Mouse (Mus musculus): ENCODE measurements around the gene Npas3. TPM values are rescaled to one million over a fixed set of nuclear protein-coding genes. Genes with fewer than 3 reads are reported as not detected.

Npas3 gene
- polyA plus RNA-seq, 1 experiment: 0.01 TPM

DNA sequence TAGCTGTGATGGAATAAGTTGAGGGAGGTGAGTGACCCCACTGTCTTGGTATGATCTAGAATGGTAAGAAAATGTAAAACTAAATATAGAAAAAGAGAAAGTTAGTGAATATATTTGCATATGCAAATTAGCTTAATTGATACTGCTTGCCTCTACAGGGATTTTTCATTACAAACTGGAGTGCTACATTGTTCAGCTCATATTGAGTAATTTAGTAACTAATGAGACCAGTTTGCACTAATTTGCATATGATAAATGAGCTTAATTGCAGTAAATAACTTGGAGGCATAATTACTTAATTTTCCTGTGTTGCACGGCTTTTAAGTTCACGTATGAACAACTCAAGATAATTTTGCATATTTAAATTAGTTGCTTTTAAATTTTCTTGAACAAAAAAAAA lies 398.8 kb downstream of the Npas3 start:
- no peaks in the 10 kb centered on the region for H3K36me3 ChIP-seq (ENCODE audit: control insufficient read depth, insufficient read depth)
- H3ac ChIP-seq (ENCODE audit: control insufficient read depth, insufficient read length, low read depth): no peak overlapping the region
- H3K79me3 ChIP-seq (ENCODE audit: low read depth): no peaks in the 10 kb centered on the region
- no peaks in the 10 kb centered on the region for H3K79me2 ChIP-seq (ENCODE audit: control insufficient read depth, insufficient read depth)
- H3K4me3 ChIP-seq (ENCODE audit: insufficient read depth, poor library complexity, severe bottlenecking): no peak overlapping the region
- no peaks in the 10 kb centered on the region for H3K27me3 ChIP-seq (ENCODE audit: control insufficient read depth, insufficient read depth, insufficient read length)
- TF ChIP-seq MYOG (IDR thresholded peaks at IDR 0.05; ENCODE audit: control insufficient read depth, extremely low read depth, insufficient read length) (no peak), MYOD1 (IDR thresholded peaks at IDR 0.05; ENCODE audit: control insufficient read depth, insufficient read length, low read depth) (no peak), CTCF (IDR thresholded peaks at IDR 0.05; ENCODE audit: control insufficient read depth, insufficient read depth, insufficient read length) (no peak), USF1 (IDR thresholded peaks at IDR 0.05; ENCODE audit: low read depth) (no peak), CEBPB (IDR thresholded peaks at IDR 0.05; ENCODE audit: low read depth) (no peak)

DNA sequence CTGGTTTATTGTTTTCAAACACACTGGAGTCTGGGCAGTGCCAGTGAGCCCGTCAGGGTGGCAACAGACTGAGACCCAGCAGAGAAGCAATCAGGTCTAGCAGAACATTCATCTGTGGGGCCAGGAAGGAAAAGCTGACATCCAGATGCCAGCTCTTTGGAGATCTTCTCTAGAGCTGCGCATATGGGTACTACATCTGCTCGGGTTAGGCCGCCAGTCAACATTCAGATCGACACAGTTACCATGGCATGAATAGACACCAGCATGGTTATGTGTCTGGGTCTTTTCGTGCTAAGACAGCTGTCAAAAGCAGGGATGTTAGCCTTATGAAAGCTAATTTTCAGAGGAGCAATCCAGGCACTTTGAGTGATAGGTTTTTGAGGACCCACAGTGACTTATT lies 407.8 kb downstream of the Npas3 start:
- Histone ChIP-seq H3K79me3 (ENCODE audit: low read depth) (no peaks in the 10 kb centered on the region), H3K79me2 (ENCODE audit: control insufficient read depth, insufficient read depth) (no peaks in the 10 kb centered on the region), H3K4me3 (ENCODE audit: insufficient read depth, poor library complexity, severe bottlenecking) (no peak overlapping the region), H3ac (ENCODE audit: control insufficient read depth, insufficient read length, low read depth) (no peak overlapping the region), H3K27me3 (ENCODE audit: control insufficient read depth, insufficient read depth, insufficient read length) (no peaks in the 10 kb centered on the region), H3K36me3 (ENCODE audit: control insufficient read depth, insufficient read depth) (no peaks in the 10 kb centered on the region)
- no peak for TF ChIP-seq MAX (IDR thresholded peaks at IDR 0.05)
- no peak for TF ChIP-seq MYOD1 (IDR thresholded peaks at IDR 0.05; ENCODE audit: control insufficient read depth, insufficient read length, low read depth)
- TF ChIP-seq CEBPB (IDR thresholded peaks at IDR 0.05; ENCODE audit: low read depth): no peak

DNA sequence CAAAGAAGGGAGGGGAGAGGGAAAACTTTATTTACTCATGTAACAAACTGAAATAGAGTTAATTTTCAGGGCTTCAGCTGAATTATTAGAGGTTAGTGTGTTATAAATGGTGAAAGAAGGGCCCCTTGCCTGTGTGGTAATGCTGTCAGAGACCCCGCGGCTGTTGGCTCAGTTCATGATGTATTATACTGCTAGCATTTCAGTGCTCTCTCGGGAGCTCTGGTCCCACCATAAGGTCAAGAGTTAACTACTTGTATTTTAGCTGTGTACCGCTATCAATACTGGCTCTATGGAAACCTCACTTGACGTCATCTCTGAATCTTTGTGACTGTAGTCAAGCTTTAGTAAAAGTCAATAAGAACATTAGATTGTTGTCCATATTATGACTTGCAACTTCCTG lies 415.6 kb downstream of the Npas3 start:
- Histone ChIP-seq H3K4me3 (ENCODE audit: insufficient read depth, poor library complexity, severe bottlenecking) (no peak overlapping the region), H3K79me2 (ENCODE audit: control insufficient read depth, insufficient read depth) (no peaks in the 10 kb centered on the region), H3ac (ENCODE audit: control insufficient read depth, insufficient read length, low read depth) (no peak overlapping the region), H3K27me3 (ENCODE audit: control insufficient read depth, insufficient read depth, insufficient read length) (no peaks in the 10 kb centered on the region), H3K79me3 (ENCODE audit: low read depth) (no peaks in the 10 kb centered on the region), H3K36me3 (ENCODE audit: control insufficient read depth, insufficient read depth) (no peaks in the 10 kb centered on the region)
- TF ChIP-seq MYOG (IDR thresholded peaks at IDR 0.05; ENCODE audit: control insufficient read depth, extremely low read depth, insufficient read length) (no peak), MAX (IDR thresholded peaks at IDR 0.05) (no peak), USF1 (IDR thresholded peaks at IDR 0.05; ENCODE audit: low read depth) (no peak), FOSL1 (IDR thresholded peaks at IDR 0.05; ENCODE audit: insufficient read depth, low read length, poor library complexity, severe bottlenecking) (no peak), CEBPB (IDR thresholded peaks at IDR 0.05; ENCODE audit: low read depth) (no peak), MYOD1 (IDR thresholded peaks at IDR 0.05; ENCODE audit: control insufficient read depth, insufficient read length, low read depth) (no peak), CTCF (IDR thresholded peaks at IDR 0.05; ENCODE audit: control insufficient read depth, insufficient read depth, insufficient read length) (no peak)

DNA sequence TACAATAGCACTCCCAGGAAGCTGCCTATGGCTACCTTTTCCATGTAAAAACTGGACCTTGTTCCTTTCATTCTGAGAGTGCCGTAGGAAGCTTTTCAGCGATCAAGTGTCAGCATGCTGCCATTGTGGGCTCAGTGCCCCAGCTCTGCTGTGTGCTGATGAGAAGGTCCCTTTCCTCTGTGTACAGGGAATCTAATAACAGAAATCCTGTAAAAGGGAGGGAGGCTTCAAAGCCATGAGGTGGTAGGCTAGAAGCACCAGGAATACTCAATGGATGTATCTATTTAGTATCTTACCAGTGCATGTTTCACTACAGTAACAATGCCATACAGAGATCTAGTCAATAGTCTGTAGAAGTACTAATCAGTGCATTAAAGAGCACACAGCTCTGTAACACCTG lies 423.4 kb downstream of the Npas3 start:
- H3K79me3 ChIP-seq (ENCODE audit: low read depth): no peaks in the 10 kb centered on the region
- TF ChIP-seq MAX (IDR thresholded peaks at IDR 0.05) (no peak), CEBPB (IDR thresholded peaks at IDR 0.05; ENCODE audit: low read depth) (no peak), MYOG (IDR thresholded peaks at IDR 0.05; ENCODE audit: control insufficient read depth, extremely low read depth, insufficient read length) (no peak), MYOD1 (IDR thresholded peaks at IDR 0.05; ENCODE audit: control insufficient read depth, insufficient read length, low read depth) (no peak), FOSL1 (IDR thresholded peaks at IDR 0.05; ENCODE audit: insufficient read depth, low read length, poor library complexity, severe bottlenecking) (no peak), CTCF (IDR thresholded peaks at IDR 0.05; ENCODE audit: control insufficient read depth, insufficient read depth, insufficient read length) (no peak), USF1 (IDR thresholded peaks at IDR 0.05; ENCODE audit: low read depth) (no peak)

DNA sequence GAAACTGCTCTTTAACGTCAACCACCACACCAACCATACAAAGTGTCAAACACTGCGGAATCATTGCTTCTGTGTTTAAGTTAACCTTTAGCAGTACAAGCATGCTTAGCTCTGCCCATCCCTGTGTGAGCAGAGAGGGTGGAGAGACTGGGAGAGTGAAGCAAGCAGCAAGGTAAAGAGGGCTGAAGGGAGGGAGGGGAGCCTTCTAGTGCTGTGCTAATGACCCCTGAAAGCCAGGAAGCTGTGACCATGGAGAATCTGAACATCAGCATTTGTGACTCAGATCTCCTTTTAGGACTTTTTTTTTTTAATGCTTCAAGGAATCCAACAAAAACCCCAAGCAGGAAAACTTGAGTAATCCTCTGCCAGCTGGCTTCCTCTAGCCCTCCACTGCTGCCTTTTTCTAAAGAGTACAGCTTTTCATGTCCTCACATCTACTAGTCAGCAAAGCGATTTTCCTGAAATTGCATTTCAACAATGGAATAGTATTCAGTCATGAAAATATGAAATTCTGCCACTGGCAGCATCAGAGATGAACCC lies 428.7 kb downstream of the Npas3 start:
- Histone ChIP-seq H3K79me2 (ENCODE audit: control insufficient read depth, insufficient read depth) (no peaks in the 10 kb centered on the region), H3ac (ENCODE audit: control insufficient read depth, insufficient read length, low read depth) (no peak overlapping the region), H3K36me3 (ENCODE audit: control insufficient read depth, insufficient read depth) (no peaks in the 10 kb centered on the region), H3K79me3 (ENCODE audit: low read depth) (no peaks in the 10 kb centered on the region), H3K4me3 (ENCODE audit: insufficient read depth, poor library complexity, severe bottlenecking) (no peak overlapping the region), H3K27me3 (ENCODE audit: control insufficient read depth, insufficient read depth, insufficient read length) (no peaks in the 10 kb centered on the region)
- TF ChIP-seq MYOG (IDR thresholded peaks at IDR 0.05; ENCODE audit: control insufficient read depth, extremely low read depth, insufficient read length) (no peak), USF1 (IDR thresholded peaks at IDR 0.05; ENCODE audit: low read depth) (no peak), MAX (IDR thresholded peaks at IDR 0.05) (no peak), FOSL1 (IDR thresholded peaks at IDR 0.05; ENCODE audit: insufficient read depth, low read length, poor library complexity, severe bottlenecking) (no peak), MYOD1 (IDR thresholded peaks at IDR 0.05; ENCODE audit: control insufficient read depth, insufficient read length, low read depth) (no peak), CTCF (IDR thresholded peaks at IDR 0.05; ENCODE audit: control insufficient read depth, insufficient read depth, insufficient read length) (no peak), CEBPB (IDR thresholded peaks at IDR 0.05; ENCODE audit: low read depth) (no peak)

More for the DNA sequence above, 423.4 kb downstream of the Npas3 start:
- Histone ChIP-seq H3ac (ENCODE audit: control insufficient read depth, insufficient read length, low read depth) (no peak overlapping the region), H3K36me3 (ENCODE audit: control insufficient read depth, insufficient read depth) (no peaks in the 10 kb centered on the region), H3K27me3 (ENCODE audit: control insufficient read depth, insufficient read depth, insufficient read length) (no peaks in the 10 kb centered on the region), H3K79me2 (ENCODE audit: control insufficient read depth, insufficient read depth) (no peaks in the 10 kb centered on the region), H3K4me3 (ENCODE audit: insufficient read depth, poor library complexity, severe bottlenecking) (no peak overlapping the region)

DNA sequence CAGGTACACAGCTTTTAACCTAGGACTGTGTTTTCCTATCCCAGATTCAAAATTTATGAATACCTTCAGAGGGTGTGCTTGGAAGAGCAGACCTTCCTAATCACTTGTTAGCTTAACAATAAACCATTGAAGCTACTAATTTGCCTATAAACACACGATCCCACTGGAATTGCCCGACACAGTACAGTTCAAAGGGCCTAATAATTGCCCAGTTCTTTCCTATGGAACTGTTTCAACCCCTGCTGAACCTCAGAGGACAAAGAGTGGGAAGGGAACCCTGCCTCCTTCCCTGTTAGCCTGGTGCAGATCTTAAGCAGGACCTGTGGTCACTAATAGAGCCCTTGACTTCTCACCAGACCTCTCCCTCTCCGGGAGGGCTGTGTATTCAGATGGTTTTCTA lies 429.7 kb downstream of the Npas3 start:
- Histone ChIP-seq H3K4me3 (ENCODE audit: insufficient read depth, poor library complexity, severe bottlenecking) (no peak overlapping the region), H3K27me3 (ENCODE audit: control insufficient read depth, insufficient read depth, insufficient read length) (no peaks in the 10 kb centered on the region), H3K79me2 (ENCODE audit: control insufficient read depth, insufficient read depth) (no peaks in the 10 kb centered on the region), H3K79me3 (ENCODE audit: low read depth) (no peaks in the 10 kb centered on the region), H3K36me3 (ENCODE audit: control insufficient read depth, insufficient read depth) (no peaks in the 10 kb centered on the region), H3ac (ENCODE audit: control insufficient read depth, insufficient read length, low read depth) (no peak overlapping the region)
- TF ChIP-seq CTCF (IDR thresholded peaks at IDR 0.05; ENCODE audit: control insufficient read depth, insufficient read depth, insufficient read length) (no peak), MAX (IDR thresholded peaks at IDR 0.05) (no peak), FOSL1 (IDR thresholded peaks at IDR 0.05; ENCODE audit: insufficient read depth, low read length, poor library complexity, severe bottlenecking) (no peak), MYOG (IDR thresholded peaks at IDR 0.05; ENCODE audit: control insufficient read depth, extremely low read depth, insufficient read length) (no peak)

Measured in C2C12 (cell line).